Mouse (Mus musculus): Measurements from ENCODE around the gene Ptges3l. TPM values are rescaled to one million over a fixed set of nuclear protein-coding genes. Genes with fewer than 3 reads are reported as not detected.
A peak's percentile ranks its signal among the peaks of the same experiment; 100 is the strongest.

Gene Ptges3l
- polyA plus RNA-seq, 1 experiment from 2014 or later: 3.8 TPM

DNA sequence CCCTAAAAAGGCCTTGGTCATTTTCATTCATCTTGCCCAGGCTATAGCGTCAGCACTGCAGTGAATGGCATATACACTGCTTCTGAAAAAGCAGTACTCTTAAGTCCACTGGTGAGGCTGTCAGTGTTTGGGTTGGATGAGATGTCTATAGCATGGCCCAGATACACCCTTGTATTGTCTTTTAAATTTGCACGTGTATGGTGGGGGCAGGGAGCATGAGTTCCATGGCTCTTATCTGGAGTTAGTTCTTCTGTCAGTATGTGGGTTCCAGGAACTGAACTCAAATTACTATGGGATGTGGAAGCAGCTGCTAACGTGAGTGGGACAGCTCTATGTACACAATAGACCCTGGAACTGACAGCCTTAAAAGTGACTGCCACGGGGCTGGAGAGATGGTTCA is 10.7 kb upstream of the Ptges3l start:
- Histone ChIP-seq H3K27ac (no peak overlapping the region), H3K4me1 (no peaks in the 10 kb centered on the region), H3K27me3 (ENCODE audit: poor library complexity, severe bottlenecking) (no peaks in the 10 kb centered on the region), H3K9me3 (no peaks in the 10 kb centered on the region), H3K4me3 (no peak overlapping the region), H3K36me3 (replicated peaks) (peaks cover 53% of the 10 kb centered on the region)
- WGBS: 87% methylated on average over 4 of the region's 4 CpGs
- DNase-seq (ENCODE audit: extremely low spot score, low spot score): no peak

GRCm38 (mm10) chr11:101433396-101433795 is 8.3 kb upstream of the Ptges3l start:
- H3K4me3 ChIP-seq: no peak overlapping the region; the same call in 1 of the 2 replicates
- no peaks in the 10 kb centered on the region for H3K4me1 ChIP-seq
- WGBS: 95% methylated on average over 13 of the region's 13 CpGs
- H3K27me3 ChIP-seq (ENCODE audit: poor library complexity, severe bottlenecking): no peaks in the 10 kb centered on the region
- peaks cover 74% of the 10 kb centered on the region for H3K36me3 ChIP-seq (replicated peaks)
- no peak overlapping the region for H3K27ac ChIP-seq
- no peak for DNase-seq (ENCODE audit: extremely low spot score, low spot score)
- no peaks in the 10 kb centered on the region for H3K9me3 ChIP-seq

DNA sequence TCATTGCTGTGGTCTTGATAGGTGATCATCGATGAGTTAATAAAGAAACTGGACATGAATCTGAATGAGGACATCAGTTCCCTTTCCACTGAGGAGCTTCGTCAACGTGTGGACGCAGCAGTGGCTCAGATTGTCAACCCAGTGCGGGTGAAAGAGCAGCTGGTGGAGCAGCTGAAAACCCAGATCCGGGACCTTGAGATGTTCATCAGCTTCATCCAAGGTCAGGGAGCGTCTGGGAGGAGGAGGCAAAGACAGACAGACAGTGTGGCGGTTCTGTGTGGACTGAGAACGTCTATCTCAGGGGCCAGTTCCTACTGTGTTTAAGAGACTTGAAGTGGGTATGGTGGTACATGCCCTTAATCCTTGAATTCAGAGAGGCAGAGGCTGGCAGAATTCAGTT is 6.2 kb upstream of the Ptges3l start:
- H3K27me3 ChIP-seq (ENCODE audit: poor library complexity, severe bottlenecking): no peaks in the 10 kb centered on the region
- 94% methylated on average over 9 of the region's 9 CpGs for WGBS
- no peak overlapping the region for H3K4me3 ChIP-seq
- no peaks in the 10 kb centered on the region for H3K9me3 ChIP-seq
- no peak overlapping the region for H3K27ac ChIP-seq
- DNase-seq (ENCODE audit: extremely low spot score, low spot score): no peak
- peaks cover 74% of the 10 kb centered on the region for H3K36me3 ChIP-seq (replicated peaks)
- peaks cover 8% of the 10 kb centered on the region for H3K4me1 ChIP-seq

DNA sequence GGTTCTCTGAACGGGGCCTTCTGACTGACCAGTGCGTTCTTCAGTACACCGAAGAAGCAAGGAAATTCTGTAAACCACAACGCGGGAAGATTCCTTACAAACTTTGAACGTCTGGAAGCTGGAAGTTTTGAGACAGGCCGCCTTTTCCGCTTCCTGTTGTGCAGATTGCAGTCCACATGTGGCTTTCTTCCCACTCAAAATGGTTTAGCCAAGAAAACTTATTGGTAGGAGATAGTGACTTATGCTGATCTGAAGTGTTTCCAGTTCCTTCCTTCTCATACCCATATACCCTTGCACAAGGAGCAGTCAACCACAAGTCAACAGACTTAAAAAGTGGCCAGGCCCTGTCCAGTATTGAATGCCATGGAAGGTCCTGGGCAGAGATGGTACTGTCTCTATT is 1.0 kb upstream of the Ptges3l start:
- Histone ChIP-seq H3K4me1 (peaks cover 30% of the 10 kb centered on the region), H3K4me3 (peak overlapping the region; percentile 84), H3K27ac (no peak overlapping the region), H3K27me3 (ENCODE audit: poor library complexity, severe bottlenecking) (peaks cover 10% of the 10 kb centered on the region), H3K9me3 (no peaks in the 10 kb centered on the region), H3K36me3 (replicated peaks) (peaks cover 24% of the 10 kb centered on the region)
- 66% methylated on average over 8 of the region's 8 CpGs for WGBS
- no peak for DNase-seq (ENCODE audit: extremely low spot score, low spot score)

DNA sequence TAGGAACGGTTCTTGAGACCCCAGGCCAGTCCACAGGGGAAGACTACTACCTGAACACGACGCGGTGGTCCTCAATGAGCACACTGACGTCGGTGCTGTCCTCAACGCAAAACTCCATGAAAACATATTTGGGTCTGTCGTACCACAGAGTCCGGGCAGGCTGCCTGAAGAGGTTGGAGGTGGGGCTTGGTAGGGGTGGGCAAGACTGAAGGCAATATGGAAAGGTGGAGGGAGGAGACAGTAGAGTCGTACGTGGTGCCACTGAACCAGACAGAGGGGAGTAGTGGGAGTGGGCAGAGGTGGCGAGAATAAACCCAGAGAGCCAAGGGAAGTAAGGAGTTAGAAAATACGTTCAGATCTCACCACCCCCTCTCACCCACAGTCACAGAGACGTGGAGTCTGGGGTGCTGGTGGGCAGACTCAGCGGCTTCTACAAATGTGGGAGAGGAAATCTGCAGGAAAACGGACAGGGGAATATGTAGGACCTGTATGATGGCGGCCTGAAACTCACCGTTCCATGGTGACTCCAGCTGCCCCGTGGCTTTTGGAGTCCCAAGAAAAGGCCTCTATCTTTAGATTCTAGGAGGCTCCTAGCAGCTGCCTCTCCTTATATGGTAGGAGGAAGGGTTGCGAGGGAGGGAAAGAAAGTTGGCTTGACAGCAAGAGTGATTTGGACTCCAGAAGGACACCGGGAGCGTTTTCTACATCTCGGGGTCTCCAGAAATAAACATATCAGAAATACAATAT is 855 bp downstream of the Ptges3l start, which contains the start of gene Gm27029:
Gm27029 (minus strand) TSS at position 692 of the 747 bp plus-strand sequence.
- Histone ChIP-seq H3K4me3 (peak within 1 kb of the TSS; percentile 84), H3K9me3 (no peaks in the 10 kb centered on the region), H3K27me3 (ENCODE audit: poor library complexity, severe bottlenecking) (peaks cover 10% of the 10 kb centered on the region), H3K27ac (peak within 1 kb of the TSS; percentile 83), H3K36me3 (replicated peaks) (peaks cover 6% of the 10 kb centered on the region), H3K4me1 (peaks cover 33% of the 10 kb centered on the region)
- 4% methylated on average over 23 of the region's 23 CpGs for WGBS
- DNase-seq (ENCODE audit: extremely low spot score, low spot score): no peak

- Histone ChIP-seq H3K4me1 (peaks cover 32% of the 10 kb centered on the region), H3K27me3 (ENCODE audit: poor library complexity, severe bottlenecking) (peaks cover 10% of the 10 kb centered on the region), H3K36me3 (replicated peaks) (peaks cover 3% of the 10 kb centered on the region; the same call in 1 of the 2 replicates), H3K4me3 (no peak overlapping the region), H3K27ac (no peak overlapping the region), H3K9me3 (no peaks in the 10 kb centered on the region)
- no peak for DNase-seq (ENCODE audit: extremely low spot score, low spot score)
- 86% methylated on average over 5 of the region's 5 CpGs for WGBS
These were observed 5.0 kb downstream of the Ptges3l start for GRCm38 (mm10) chr11:101420148-101420547.

DNA sequence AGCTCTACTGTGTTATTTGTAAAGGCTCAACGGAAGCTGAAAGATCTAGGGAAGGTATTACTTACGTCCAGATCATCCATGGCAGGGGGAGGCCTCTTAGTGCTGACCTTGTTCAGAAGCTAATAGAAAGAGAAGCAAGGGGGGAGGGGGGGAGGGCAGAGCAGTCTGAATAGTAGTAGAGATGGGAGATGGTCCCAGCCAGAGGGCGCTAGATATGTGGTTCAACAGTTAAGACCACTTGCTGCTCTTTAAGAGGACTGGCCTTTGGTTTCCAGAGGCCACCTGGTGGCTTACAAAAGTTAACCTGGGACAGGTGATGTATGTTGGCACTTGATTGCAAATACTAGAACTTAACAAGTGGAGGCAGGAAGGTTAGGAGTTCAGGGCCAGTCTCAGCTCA is 5.5 kb downstream of the Ptges3l start:
- Histone ChIP-seq H3K9me3 (no peaks in the 10 kb centered on the region), H3K36me3 (replicated peaks) (peaks cover 6% of the 10 kb centered on the region; the same call in 1 of the 2 replicates), H3K27ac (no peak overlapping the region), H3K4me3 (no peak overlapping the region), H3K27me3 (ENCODE audit: poor library complexity, severe bottlenecking) (peaks cover 10% of the 10 kb centered on the region), H3K4me1 (peaks cover 31% of the 10 kb centered on the region)
- WGBS: 15% methylated on average over 3 of the region's 3 CpGs
- DNase-seq (ENCODE audit: extremely low spot score, low spot score): no peak

GRCm38 (mm10) chr11:101418991-101419390 is 6.1 kb downstream of the Ptges3l start:
- no peaks in the 10 kb centered on the region for H3K9me3 ChIP-seq
- no peak for DNase-seq (ENCODE audit: extremely low spot score, low spot score)
- H3K4me1 ChIP-seq: peaks cover 25% of the 10 kb centered on the region
- 59% methylated on average over 6 of the region's 6 CpGs for WGBS
- no peak overlapping the region for H3K4me3 ChIP-seq
- peaks cover 7% of the 10 kb centered on the region for H3K27me3 ChIP-seq (ENCODE audit: poor library complexity, severe bottlenecking)
- H3K27ac ChIP-seq: no peak overlapping the region
- peaks cover 10% of the 10 kb centered on the region for H3K36me3 ChIP-seq (replicated peaks)

GRCm38 (mm10) chr11:101417101-101417855 is 7.9 kb downstream of the Ptges3l start, which contains the start of gene Aarsd1:
Gene Aarsd1, minus strand, starts transcription at chr11:101417615.
- under 1% methylated on average over 45 of the region's 45 CpGs for WGBS
- Histone ChIP-seq H3K4me3 (peak within 1 kb of the TSS; percentile 93), H3K27ac (peak within 1 kb of the TSS; percentile 94), H3K9me3 (no peaks in the 10 kb centered on the region), H3K4me1 (peaks cover 21% of the 10 kb centered on the region), H3K36me3 (replicated peaks) (peaks cover 27% of the 10 kb centered on the region), H3K27me3 (ENCODE audit: poor library complexity, severe bottlenecking) (no peaks in the 10 kb centered on the region)
- DNase-seq (ENCODE audit: extremely low spot score, low spot score): peak; percentile 88

GRCm38 (mm10) chr11:101416433-101417100 is 8.6 kb downstream of the Ptges3l start:
- 4% methylated on average over 11 of the region's 11 CpGs for WGBS
- peak overlapping the region; percentile 94 for H3K27ac ChIP-seq
- H3K4me3 ChIP-seq: peak overlapping the region; percentile 93
- H3K27me3 ChIP-seq (ENCODE audit: poor library complexity, severe bottlenecking): no peaks in the 10 kb centered on the region
- peaks cover 21% of the 10 kb centered on the region for H3K4me1 ChIP-seq
- DNase-seq (ENCODE audit: extremely low spot score, low spot score): no peak
- peaks cover 34% of the 10 kb centered on the region for H3K36me3 ChIP-seq (replicated peaks)
- no peaks in the 10 kb centered on the region for H3K9me3 ChIP-seq

DNA sequence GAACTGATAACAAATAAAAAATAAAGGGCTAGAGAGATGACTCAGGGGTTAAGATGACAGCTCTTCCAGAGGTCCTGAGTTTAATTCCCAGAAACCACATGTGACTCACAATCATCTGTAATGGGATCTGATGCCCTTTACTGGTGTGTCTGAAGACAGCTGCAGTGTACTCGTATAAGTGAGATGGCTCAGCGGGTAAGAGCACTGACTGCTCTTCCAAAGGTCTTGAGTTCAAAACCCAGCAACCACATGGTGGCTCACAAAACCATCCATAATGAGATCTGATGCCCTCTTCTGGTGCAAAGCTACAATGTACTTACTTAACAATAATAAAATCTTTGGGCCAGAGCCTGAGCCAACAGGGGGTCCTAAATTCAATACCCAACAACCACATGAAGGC is 9.8 kb downstream of the Ptges3l start:
- Histone ChIP-seq H3K36me3 (replicated peaks) (peaks cover 47% of the 10 kb centered on the region), H3K4me1 (peaks cover 21% of the 10 kb centered on the region), H3K9me3 (no peaks in the 10 kb centered on the region), H3K27me3 (ENCODE audit: poor library complexity, severe bottlenecking) (no peaks in the 10 kb centered on the region), H3K4me3 (no peak overlapping the region), H3K27ac (no peak overlapping the region)
- DNase-seq (ENCODE audit: extremely low spot score, low spot score): no peak
- 93% methylated on average over 2 of the region's 2 CpGs for WGBS

DNA sequence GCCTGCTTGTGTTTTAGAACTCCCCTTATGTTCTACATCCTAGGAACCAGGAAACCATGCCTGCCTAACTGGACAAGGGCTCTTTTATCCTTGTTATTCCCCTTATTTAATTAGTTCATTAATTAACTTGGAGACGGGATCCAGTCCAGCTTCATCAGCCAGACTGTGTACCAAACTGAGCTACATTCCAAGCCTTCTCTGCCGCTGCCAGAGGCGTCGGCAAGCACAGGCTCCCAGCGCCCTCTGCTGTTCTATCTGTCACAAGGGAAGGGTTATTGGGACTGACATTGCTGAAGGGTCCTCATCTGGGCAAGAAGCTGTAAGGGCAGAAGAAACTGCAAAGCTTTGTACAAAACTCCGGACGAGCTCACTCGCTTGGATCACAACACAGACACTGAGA is 30.0 kb downstream of the Ptges3l start:
- Histone ChIP-seq H3K4me1 (peaks cover 4% of the 10 kb centered on the region; the same call in 1 of the 2 replicates), H3K9me3 (no peaks in the 10 kb centered on the region), H3K36me3 (replicated peaks) (no peaks in the 10 kb centered on the region), H3K4me3 (no peak overlapping the region), H3K27me3 (ENCODE audit: poor library complexity, severe bottlenecking) (no peaks in the 10 kb centered on the region), H3K27ac (no peak overlapping the region)
- 8% methylated on average over 8 of the region's 8 CpGs for WGBS
- peak; percentile 71 for DNase-seq (ENCODE audit: extremely low spot score, low spot score)

Measured in forebrain, embryonic 10.5 days (tissue).